Mouse (Mus musculus) left cerebral cortex, adult 2 months (tissue): ENCODE data around the gene Dgkb. TPM values are rescaled to one million over a fixed set of nuclear protein-coding genes. Genes with fewer than 3 reads are reported as not detected.

ENCODE experiments used
- DNase-seq, 2 experiments: peaks; one replicate each; pipeline ENCODE4 v3.0.0; 2021 to 2022; ENCODE audit warnings: low spot score in 2 of 2, mixed read lengths in 1 of 2; ENCODE audit errors: extremely low spot score in 1 of 2
- H3K27ac ChIP-seq: fragments of 200-600 bp; 2 replicates; pipeline ENCODE4 v1.8.1; 2022
- H3K4me3 ChIP-seq: fragments of 200-600 bp; 2 replicates; pipeline ENCODE4 v1.8.1; 2022
- CTCF ChIP-seq: fragments of 200-600 bp; IDR thresholded peaks from 2 replicates; pipeline ENCODE4 v1.8.1; 2022; ENCODE audit warnings: antibody characterized with exemption, mild to moderate bottlenecking, moderate library complexity
- intact Hi-C: fragments of 180-260 bp; cut with DNase I; formaldehyde crosslinking; loops from one replicate; pipeline ENCODE4 v1.15.1; 2025
- total RNA-seq, 2 experiments: library from RNA; stranded (reverse); gene quantifications; 2 replicates each; pipeline ENCODE4 v1.2.3; 2021

Gene Dgkb
- total RNA-seq, 2 experiments from 2014 or later, result 126 to 143 TPM

- DNase-seq, result no peak
- H3K4me3 ChIP-seq, result no peak overlapping the region
- TF ChIP-seq CTCF, result no peak
- intact Hi-C loops, result no loop called here
- H3K27ac ChIP-seq, result no peak overlapping the region
Observed at GRCm38 (mm10) chr12:38047256-38047655, 229.7 kb downstream of the Dgkb start.

GRCm38 (mm10) chr12:38088224-38088623 lies 270.7 kb downstream of the Dgkb start:
- no peak overlapping the region for H3K4me3 ChIP-seq
- no peak for TF ChIP-seq CTCF
- intact Hi-C loops, result no loop called here
- no peak for DNase-seq
- H3K27ac ChIP-seq, result no peak overlapping the region

- no peak for TF ChIP-seq CTCF
- no peak for DNase-seq
- Histone ChIP-seq H3K4me3 (no peak overlapping the region), H3K27ac (no peak overlapping the region)
- intact Hi-C loops, result no loop called here
Observed at GRCm38 (mm10) chr12:38111928-38112327, 294.4 kb downstream of the Dgkb start.

GRCm38 (mm10) chr12:38114990-38115615 lies 297.6 kb downstream of the Dgkb start:
- Histone ChIP-seq H3K4me3 (no peak overlapping the region), H3K27ac (no peak overlapping the region)
- peak; percentile 79 for TF ChIP-seq CTCF
- DNase-seq, result no peak
- intact Hi-C loops, result loop anchor here (1.0 to 5.0 kb wide), 3 partner anchors 233 to 483 kb away; no protein-coding TSS in a partner anchor

GRCm38 (mm10) chr12:38123524-38123923 lies 306.0 kb downstream of the Dgkb start:
- peak; percentile 50 for TF ChIP-seq CTCF
- no peak overlapping the region for H3K4me3 ChIP-seq
- intact Hi-C loops, result loop anchor here (5.0 kb wide), 1 partner anchor 1411 kb away; no protein-coding TSS in a partner anchor
- DNase-seq, result no peak
- H3K27ac ChIP-seq, result no peak overlapping the region

- H3K27ac ChIP-seq, result no peak overlapping the region
- no peak for DNase-seq
- intact Hi-C loops, result no loop called here
- no peak for TF ChIP-seq CTCF
- no peak overlapping the region for H3K4me3 ChIP-seq
Observed at GRCm38 (mm10) chr12:38125297-38125696, 307.8 kb downstream of the Dgkb start.

- intact Hi-C loops, result loop anchor here (2.0 kb wide), 1 partner anchor 1366 kb away; no protein-coding TSS in a partner anchor
- H3K4me3 ChIP-seq, result no peak overlapping the region
- peak; percentile 21 to 26 for DNase-seq
- H3K27ac ChIP-seq, result no peak overlapping the region
- TF ChIP-seq CTCF, result peak; percentile 86
Observed at GRCm38 (mm10) chr12:38130209-38130915, 312.8 kb downstream of the Dgkb start.

GRCm38 (mm10) chr12:38136379-38136778 lies 318.9 kb downstream of the Dgkb start:
- TF ChIP-seq CTCF, result no peak
- Histone ChIP-seq H3K4me3 (no peak overlapping the region), H3K27ac (no peak overlapping the region)
- intact Hi-C loops, result no loop called here
- no peak for DNase-seq

GRCm38 (mm10) chr12:38140039-38140438 lies 322.5 kb downstream of the Dgkb start:
- Histone ChIP-seq H3K4me3 (no peak overlapping the region), H3K27ac (no peak overlapping the region)
- intact Hi-C loops, result loop anchor here (5.0 to 10.0 kb wide), 2 partner anchors 205 to 637 kb away; partner anchors contain the start of gene Etv1
- peak; percentile 50 for TF ChIP-seq CTCF
- DNase-seq, result no peak

GRCm38 (mm10) chr12:38232665-38233064 lies 415.1 kb downstream of the Dgkb start:
- TF ChIP-seq CTCF, result no peak
- intact Hi-C loops, result no loop called here
- Histone ChIP-seq H3K27ac (no peak overlapping the region), H3K4me3 (no peak overlapping the region)
- no peak for DNase-seq

GRCm38 (mm10) chr12:38268856-38269255 lies 451.3 kb downstream of the Dgkb start:
- no peak for DNase-seq
- TF ChIP-seq CTCF, result no peak
- Histone ChIP-seq H3K4me3 (no peak overlapping the region), H3K27ac (peak overlapping the region; percentile 19; the same call in 1 of the 2 replicates)
- intact Hi-C loops, result no loop called here

- intact Hi-C loops, result no loop called here
- Histone ChIP-seq H3K4me3 (no peak overlapping the region), H3K27ac (no peak overlapping the region)
- peak; percentile 16 to 49 for DNase-seq
- no peak for TF ChIP-seq CTCF
Observed at GRCm38 (mm10) chr12:38301497-38301896, 484.0 kb downstream of the Dgkb start.
